Mouse (Mus musculus): ENCODE results near the gene Sun2.

- TF ChIP-seq CEBPB (IDR thresholded peaks at IDR 0.05; ENCODE audit: low read depth) (no peak), USF1 (IDR thresholded peaks at IDR 0.05; ENCODE audit: low read depth) (no peak)
These were observed 57.7 kb downstream of the Sun2 start for GRCm38 (mm10) chr15:79684616-79685015.
